Mouse (Mus musculus): ENCODE measurements around the gene Fam234a.
A peak's percentile ranks its signal among the peaks of the same experiment; 100 is the strongest.
"Not testable (repeated sequence)": the region's sequence is repeated elsewhere in the genome, so short reads cannot be mapped to it uniquely, and the experiment has no call there.

Gene Fam234a

GRCm38 (mm10) chr17:26244101-26244841 lies at the start of gene Fam234a:
Fam234a (minus strand) TSS chr17:26244242.
- peak; percentile 95 for DNase-seq (ENCODE audit: low read depth, low spot score)

- DNase-seq (ENCODE audit: low read depth, low spot score) = no peak
Observed at GRCm38 (mm10) chr17:26289475-26289874, 45.4 kb upstream of the Fam234a start.

- DNase-seq (ENCODE audit: low read depth, low spot score) = no peak
Observed at GRCm38 (mm10) chr17:26286199-26286955, 42.3 kb upstream of the Fam234a start.

GRCm38 (mm10) chr17:26276711-26277110 lies 32.7 kb upstream of the Fam234a start:
- DNase-seq (ENCODE audit: low read depth, low spot score) = peak; percentile 48

GRCm38 (mm10) chr17:26275933-26276332 lies 31.9 kb upstream of the Fam234a start:
- DNase-seq (ENCODE audit: low read depth, low spot score) = no peak

- no peak for DNase-seq (ENCODE audit: low read depth, low spot score)
Observed at GRCm38 (mm10) chr17:26272586-26272985, 28.5 kb upstream of the Fam234a start.

GRCm38 (mm10) chr17:26269577-26269976 lies 25.5 kb upstream of the Fam234a start:
- DNase-seq (ENCODE audit: low read depth, low spot score) = not testable (repeated sequence)

- peak; percentile 24 for DNase-seq (ENCODE audit: low read depth, low spot score)
Observed at GRCm38 (mm10) chr17:26268851-26269250, 24.8 kb upstream of the Fam234a start.

- DNase-seq (ENCODE audit: low read depth, low spot score) = no peak
Observed at GRCm38 (mm10) chr17:26262384-26262783, 18.3 kb upstream of the Fam234a start.

GRCm38 (mm10) chr17:26261826-26262225 lies 17.8 kb upstream of the Fam234a start:
- DNase-seq (ENCODE audit: low read depth, low spot score) = peak; percentile 32

- DNase-seq (ENCODE audit: low read depth, low spot score) = no peak
Observed at GRCm38 (mm10) chr17:26255313-26255712, 11.3 kb upstream of the Fam234a start.

- DNase-seq (ENCODE audit: low read depth, low spot score) = no peak
Observed at GRCm38 (mm10) chr17:26253399-26253798, 9.4 kb upstream of the Fam234a start.

GRCm38 (mm10) chr17:26252539-26253251 lies 8.7 kb upstream of the Fam234a start, which contains the start of gene Luc7l:
Luc7l (plus strand) TSS chr17:26252896.
- peak; percentile 93 for DNase-seq (ENCODE audit: low read depth, low spot score)

GRCm38 (mm10) chr17:26251886-26252538 lies 8.0 kb upstream of the Fam234a start:
- DNase-seq (ENCODE audit: low read depth, low spot score) = peak; percentile 47

- DNase-seq (ENCODE audit: low read depth, low spot score) = peak; percentile 92
Observed at GRCm38 (mm10) chr17:26243471-26244100, 456 bp downstream of the Fam234a start.

- no peak for DNase-seq (ENCODE audit: low read depth, low spot score)
Observed at GRCm38 (mm10) chr17:26240990-26241389, 3.1 kb downstream of the Fam234a start.

- DNase-seq (ENCODE audit: low read depth, low spot score) = no peak
Observed at GRCm38 (mm10) chr17:26240120-26240790, 3.8 kb downstream of the Fam234a start.

GRCm38 (mm10) chr17:26239551-26239950 lies 4.5 kb downstream of the Fam234a start:
- no peak for DNase-seq (ENCODE audit: low read depth, low spot score)

- no peak for DNase-seq (ENCODE audit: low read depth, low spot score)
Observed at GRCm38 (mm10) chr17:26237667-26238066, 6.4 kb downstream of the Fam234a start.

- DNase-seq (ENCODE audit: low read depth, low spot score) = no peak
Observed at GRCm38 (mm10) chr17:26235077-26235815, 8.8 kb downstream of the Fam234a start.

All from A20 (cell line).